Mouse (Mus musculus): ENCODE data around the gene Fgf15. TPM values are rescaled to one million over a fixed set of nuclear protein-coding genes. Genes with fewer than 3 reads are reported as not detected.
A peak's percentile ranks its signal among the peaks of the same experiment; 100 is the strongest.

Fgf15 gene
- total RNA-seq, 1 experiment from 2014 or later, result not detected

- ATAC-seq (replicated peaks; ENCODE audit: low read depth, poor library complexity, severe bottlenecking), result no peak
Measured at GRCm38 (mm10) chr7:144942744-144943135, 46.4 kb downstream of the Fgf15 start.

GRCm38 (mm10) chr7:144943254-144943653, 46.9 kb downstream of the Fgf15 start:
- ATAC-seq (replicated peaks; ENCODE audit: low read depth, poor library complexity, severe bottlenecking), result peak; percentile 57

Other genes with a start within 250 kb of the Fgf15 start
- not detected in 2 replicates for gene Ano1, start 144.6 kb upstream of the Fgf15 start, total RNA-seq (2017)
- gene Fgf3, start 58.4 kb upstream of the Fgf15 start, total RNA-seq (2017), result 4.2 and 7.8 TPM in 2 replicates
- gene Fgf4, start 49.2 kb upstream of the Fgf15 start, total RNA-seq (2017), result not detected in 2 replicates
- 42.8 and 51.7 TPM in 2 replicates for gene LTO1, start 18.6 kb downstream of the Fgf15 start, total RNA-seq (2017)
- 15.9 and 18.0 TPM in 2 replicates for gene Ccnd1, start 43.4 kb downstream of the Fgf15 start, total RNA-seq (2017)